Mouse (Mus musculus): ENCODE measurements around the gene Zfyve28. TPM values are rescaled to one million over a fixed set of nuclear protein-coding genes. Genes with fewer than 3 reads are reported as not detected.

Gene Zfyve28
- polyA plus RNA-seq, 1 experiment: 0.57 TPM

DNA sequence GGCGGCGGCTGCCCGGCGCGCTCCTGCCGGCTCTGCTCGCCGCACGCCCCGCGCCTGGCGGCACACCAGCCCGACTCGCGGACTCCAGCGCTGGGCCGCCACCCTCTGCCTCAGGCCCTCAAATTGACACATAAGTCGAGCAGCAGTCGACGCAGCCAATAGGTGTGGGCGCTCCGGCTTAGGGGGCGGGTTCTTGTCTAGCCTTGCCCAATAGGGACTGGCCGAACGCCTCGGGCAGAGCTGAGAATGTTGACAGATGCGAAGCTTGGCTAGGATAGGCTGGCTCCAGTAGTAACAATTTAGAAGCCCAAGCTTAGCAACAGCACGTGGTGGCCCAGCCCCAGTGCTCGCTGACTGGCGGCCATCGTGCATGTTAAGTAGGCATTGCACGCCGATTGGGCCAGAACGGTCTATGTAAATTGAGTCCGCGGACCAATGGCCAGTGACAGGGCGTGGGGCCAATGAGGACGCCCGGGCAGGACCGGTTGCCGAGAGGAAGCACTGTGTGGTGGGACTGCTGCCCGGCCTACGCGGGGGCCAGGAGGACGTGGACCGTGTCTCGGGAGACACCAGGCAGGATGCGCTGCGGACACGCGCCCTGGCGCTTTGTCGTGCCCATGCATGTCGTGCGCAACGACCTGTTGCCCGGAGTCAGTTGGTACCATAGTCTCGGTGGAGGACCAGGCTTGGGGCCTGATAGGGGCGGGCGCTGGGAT lies 100.5 kb downstream of the Zfyve28 start, which contains the start of gene Mxd4:
Gene Mxd4, minus strand, starts transcription at position 120 of the 716 bp plus-strand sequence.
- WGBS: under 1% methylated on average over 60 of the region's 60 CpGs
- DNase-seq (ENCODE audit: low read depth, low spot score): peak; percentile 97

DNA sequence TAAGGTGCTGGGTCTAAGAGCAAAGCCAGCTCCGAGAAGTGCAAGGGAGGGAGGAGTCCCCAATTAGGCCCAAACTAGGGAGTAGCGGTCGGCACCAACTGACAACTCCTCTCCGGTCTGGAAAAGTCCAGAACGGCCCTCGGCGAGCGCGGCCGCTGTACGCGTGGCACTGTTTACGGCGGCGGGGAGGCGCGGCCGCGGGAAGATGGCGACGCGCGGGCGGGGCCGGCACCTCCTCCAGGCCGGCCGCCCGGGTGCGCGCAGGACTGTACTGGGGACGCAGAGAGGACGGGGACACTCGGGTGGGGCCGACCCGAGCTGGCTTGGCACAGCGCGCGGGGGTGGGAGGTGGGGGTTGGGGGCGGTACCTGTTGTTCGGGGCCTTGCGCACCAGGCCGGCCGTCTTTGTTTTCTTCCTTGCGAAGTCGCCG lies 101.3 kb downstream of the Zfyve28 start:
- under 1% methylated on average over 45 of the region's 46 CpGs for WGBS
- DNase-seq (ENCODE audit: low read depth, low spot score): no peak

DNA sequence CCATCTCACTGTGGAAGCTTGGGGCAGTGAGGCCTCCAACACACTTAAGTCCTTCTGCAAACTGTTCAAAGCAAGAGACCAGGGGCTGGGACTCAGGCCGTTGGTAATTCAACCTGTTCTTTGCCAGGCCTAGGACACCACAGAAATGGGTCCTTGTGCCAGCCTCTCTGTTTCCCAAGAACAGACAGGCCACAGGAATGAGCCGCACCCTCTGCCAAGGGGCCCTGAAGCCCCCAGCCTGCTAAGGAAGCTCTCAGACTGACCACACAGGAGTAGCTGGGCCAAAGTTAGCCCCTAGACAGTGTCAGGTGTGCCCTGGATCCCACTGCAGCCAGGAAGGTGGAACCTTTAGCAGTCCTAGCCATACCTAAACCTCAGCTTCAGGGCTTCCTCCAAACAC lies 101.9 kb downstream of the Zfyve28 start:
- WGBS: 32% methylated on average over 2 of the region's 2 CpGs
- DNase-seq (ENCODE audit: low read depth, low spot score): no peak

DNA sequence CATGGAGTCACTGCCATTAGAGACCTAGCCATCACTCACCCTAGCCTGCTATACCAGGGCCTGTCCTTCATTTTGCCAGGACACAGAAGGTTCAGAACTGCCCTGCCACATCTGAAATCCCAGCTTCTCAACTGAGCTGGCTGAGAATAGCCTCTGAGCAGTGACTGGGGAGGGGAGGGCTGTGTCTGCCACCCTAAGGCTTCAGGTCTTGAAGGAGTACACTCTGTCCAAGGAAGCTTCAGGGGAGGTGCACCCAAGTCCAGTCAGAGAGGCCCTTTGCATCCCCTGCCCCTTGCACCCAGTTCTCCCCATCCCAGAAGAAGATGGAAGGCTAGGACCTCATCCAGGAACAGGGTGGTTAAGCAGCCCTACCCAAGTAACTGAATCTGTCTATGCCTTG lies 102.5 kb downstream of the Zfyve28 start:
- no peak for DNase-seq (ENCODE audit: low read depth, low spot score)

DNA sequence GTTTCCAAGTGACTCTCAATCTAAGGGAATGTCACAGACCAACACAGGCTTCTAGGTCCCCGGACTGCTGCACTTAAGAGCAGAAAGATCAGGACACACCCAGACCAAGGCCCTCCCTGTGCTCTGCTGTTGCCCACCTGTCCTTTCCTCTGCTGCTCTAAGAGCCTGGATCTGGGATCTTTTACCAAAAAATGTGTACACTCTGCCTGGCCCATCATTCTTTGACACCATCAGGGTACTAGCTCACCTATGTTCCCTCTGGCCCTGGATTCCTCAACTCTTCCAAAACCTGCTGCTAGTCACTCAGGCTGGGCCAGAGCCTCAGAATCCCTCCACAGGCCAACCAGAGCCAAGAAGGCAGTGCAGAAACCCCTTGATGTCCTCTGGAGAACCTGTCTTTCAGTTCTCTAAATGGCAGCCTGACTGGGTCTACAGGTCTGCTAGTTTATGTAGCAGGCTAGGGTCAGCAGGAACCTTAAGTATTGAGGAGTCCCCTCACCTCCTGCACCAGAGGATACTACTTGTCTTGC lies 103.1 kb downstream of the Zfyve28 start:
- DNase-seq (ENCODE audit: low read depth, low spot score): no peak
- 80% methylated on average over 1 of the region's 1 CpGs for WGBS

DNA sequence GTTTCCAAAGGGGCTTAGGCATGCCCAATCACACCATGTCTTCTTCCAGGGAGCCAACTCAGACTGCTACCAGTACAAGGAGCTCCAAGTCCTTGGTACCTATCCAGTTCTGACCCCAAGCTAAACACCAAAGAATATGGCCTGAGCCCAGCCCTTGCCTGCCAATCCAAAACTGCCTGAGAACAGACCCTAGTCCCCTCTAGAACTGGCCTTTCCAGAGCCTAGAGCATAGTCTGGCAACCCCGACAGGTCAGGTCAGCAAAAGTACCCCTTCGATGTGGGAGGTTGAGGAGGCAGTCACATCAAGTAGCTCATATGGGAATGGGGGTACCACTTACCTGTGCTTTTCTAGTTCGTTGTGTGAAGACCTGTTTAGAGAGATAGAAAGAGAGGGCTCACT lies 104.3 kb downstream of the Zfyve28 start:
- DNase-seq (ENCODE audit: low read depth, low spot score): no peak
- WGBS: 97% methylated on average over 3 of the region's 3 CpGs

DNA sequence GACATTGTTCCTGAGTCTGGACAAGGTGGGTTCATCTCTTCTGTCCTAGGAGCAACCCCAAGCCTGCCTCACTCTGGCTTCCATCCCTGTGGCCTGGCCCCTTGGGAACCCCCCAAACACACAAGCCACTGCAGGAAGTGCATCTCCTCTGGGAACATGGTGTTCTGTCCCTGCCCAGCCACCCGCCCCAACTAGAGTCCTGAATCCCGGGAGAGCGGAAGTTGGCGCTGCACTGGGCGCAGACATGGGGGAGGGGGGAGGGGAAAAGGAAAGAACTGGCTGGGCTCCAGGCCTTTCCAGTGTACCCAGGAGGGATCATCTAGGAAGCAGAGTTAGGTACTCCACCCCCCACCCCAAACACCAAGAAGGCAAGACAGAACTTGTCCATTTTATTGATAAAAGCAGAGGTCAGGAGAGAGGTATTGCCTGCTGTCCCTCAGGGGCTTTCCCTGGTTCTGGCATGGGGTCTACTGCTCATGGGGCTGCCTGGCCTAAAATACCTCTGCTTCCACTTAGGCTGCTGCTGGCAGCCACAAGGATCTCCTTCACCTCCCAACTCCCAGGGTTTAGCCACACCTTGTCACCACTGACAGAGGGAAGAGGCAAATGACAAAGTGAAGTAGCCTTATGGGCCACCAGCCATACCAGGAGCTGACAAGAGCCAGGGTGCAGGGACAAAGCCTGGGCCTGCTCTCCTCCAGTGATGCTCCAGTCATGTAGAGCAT lies 104.9 kb downstream of the Zfyve28 start:
- WGBS: 64% methylated on average over 5 of the region's 5 CpGs
- no peak for DNase-seq (ENCODE audit: low read depth, low spot score)

DNA sequence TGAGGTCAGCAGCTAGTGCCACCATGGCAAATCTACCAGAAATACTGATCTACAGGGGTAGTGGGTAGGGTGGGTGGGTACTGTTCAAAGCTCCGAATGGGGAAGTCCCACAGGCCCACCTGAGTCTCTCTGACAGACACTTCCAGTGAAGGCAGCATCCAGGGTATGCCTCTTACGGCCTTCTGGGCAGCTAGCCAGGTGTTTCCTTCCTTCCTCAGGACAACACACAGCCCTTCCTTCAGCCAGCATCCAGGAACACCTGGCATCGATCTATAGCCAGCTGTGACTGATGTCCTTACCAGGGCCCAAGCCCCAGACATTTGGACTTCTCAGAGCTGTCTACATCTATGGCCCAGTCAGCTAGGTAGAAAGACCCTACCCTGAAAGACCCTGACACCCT lies 105.8 kb downstream of the Zfyve28 start:
- no peak for DNase-seq (ENCODE audit: low read depth, low spot score)
- WGBS: 33% methylated on average over 3 of the region's 3 CpGs

DNA sequence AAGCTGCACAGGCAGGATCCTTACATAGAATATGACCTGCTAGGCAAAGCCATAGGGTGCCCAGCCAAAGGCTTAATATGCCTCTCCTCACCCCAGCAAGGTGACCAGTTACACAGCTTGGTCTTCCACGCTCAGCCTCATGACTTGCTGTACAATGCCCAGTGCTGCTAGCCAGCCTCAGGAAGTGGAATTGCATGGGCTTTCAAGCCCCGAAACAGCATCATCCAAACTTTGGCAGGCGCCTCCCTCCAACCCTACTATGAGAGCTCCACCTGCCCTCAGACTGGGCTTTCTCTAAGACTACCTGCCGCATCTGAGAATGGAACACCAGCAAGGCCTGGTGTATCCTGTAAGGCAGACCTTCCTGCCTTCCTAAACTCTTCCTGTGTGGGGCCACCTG lies 110.4 kb downstream of the Zfyve28 start:
- DNase-seq (ENCODE audit: low read depth, low spot score): no peak
- WGBS: 94% methylated on average over 4 of the region's 4 CpGs

DNA sequence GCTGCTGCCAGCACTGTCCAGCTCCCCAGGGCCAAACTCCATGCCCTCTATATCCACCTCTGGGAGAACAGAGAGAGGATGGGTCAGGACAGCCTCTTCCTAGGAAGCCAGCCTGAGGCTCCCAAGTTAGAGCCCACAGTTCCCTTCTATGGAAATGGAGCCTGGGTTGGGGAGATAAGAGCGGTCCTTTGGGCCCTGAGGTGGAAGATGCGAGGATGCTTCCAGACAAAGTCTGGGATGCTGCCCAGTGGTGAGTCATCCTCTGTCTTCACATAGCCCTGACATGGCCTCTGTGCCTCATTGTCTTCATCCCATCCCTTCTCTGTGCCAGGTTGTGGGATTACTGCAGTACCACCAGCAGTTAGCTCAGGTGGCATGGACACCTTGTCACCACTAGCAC lies 111.2 kb downstream of the Zfyve28 start:
- DNase-seq (ENCODE audit: low read depth, low spot score): no peak
- 85% methylated on average over 2 of the region's 2 CpGs for WGBS

DNA sequence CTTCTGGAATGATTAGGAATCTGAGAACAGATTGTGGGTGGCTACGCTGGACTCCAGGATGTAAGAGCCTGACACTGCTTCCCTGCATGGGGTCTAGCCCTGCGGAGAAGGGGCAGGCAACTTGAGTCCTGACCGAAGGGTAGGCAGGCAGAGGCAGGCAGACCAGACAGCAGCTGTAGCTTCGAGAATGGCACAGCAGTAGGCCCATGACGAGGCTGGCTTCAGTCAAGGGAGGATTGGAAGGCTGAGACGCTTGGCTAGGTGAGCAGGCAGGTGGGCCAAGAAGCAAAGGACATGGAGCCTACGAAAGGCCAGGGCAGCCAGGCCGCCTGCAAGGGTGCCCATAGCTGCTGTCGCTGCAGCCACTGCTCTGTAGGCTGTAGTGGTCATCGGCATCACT lies 111.6 kb downstream of the Zfyve28 start:
- 91% methylated on average over 10 of the region's 10 CpGs for WGBS
- DNase-seq (ENCODE audit: low read depth, low spot score): no peak

DNA sequence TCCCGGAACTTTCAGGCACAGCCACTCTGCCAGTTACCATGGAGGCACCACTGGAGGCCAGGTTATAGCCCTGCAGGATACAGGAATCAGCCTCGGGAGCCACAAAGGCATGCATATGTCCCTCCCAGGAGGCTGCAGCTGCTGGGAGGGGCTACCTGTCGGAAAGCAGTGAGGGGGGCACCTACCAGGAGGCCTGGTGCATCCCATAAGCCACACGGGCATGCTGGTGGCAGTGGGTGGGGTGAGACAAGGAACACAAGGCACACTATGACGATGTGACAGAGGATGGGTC lies 112.9 kb downstream of the Zfyve28 start:
- 53% methylated on average over 5 of the region's 5 CpGs for WGBS
- DNase-seq (ENCODE audit: low read depth, low spot score): no peak

DNA sequence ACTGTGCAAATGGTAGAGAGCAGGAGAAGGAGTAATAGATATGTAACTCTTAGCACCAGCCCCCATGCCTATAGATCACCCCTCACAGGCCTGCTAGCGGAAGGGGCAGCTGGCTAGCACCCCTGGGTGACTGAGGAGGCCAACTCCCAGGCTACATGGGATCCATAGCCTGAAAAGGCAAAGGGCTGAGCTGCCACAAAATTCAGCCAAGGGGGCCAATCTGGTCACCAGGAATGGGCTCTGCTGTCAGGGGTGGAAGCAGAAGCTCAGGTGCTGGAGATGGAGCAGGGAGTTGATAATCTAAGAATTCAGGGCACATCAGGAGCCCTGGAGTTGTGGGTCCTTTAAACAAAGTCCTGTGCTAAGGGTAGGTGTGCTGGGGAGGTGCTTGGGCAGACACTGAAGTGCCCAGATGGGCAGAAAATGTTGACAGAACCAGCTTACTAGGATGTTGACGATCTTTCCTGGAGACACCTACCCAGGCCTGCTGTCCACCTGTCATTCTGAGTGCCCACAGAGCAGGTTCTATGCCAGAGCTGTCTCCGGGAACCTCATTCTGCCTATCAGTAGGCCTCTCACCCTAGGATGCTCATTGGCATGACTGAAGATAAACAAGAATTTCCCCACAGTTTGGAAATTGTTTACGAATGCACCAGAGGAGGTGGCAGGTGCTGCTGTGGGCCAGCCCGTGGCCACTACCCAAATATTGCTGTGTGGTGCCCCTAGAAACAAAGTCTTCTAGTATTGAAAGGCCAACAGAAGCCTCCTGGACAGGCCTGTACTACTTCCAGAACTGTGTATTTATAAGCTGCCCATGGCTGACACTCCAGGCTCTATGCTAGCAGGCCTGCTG lies 113.5 kb downstream of the Zfyve28 start:
- 76% methylated on average over 5 of the region's 5 CpGs for WGBS

DNA sequence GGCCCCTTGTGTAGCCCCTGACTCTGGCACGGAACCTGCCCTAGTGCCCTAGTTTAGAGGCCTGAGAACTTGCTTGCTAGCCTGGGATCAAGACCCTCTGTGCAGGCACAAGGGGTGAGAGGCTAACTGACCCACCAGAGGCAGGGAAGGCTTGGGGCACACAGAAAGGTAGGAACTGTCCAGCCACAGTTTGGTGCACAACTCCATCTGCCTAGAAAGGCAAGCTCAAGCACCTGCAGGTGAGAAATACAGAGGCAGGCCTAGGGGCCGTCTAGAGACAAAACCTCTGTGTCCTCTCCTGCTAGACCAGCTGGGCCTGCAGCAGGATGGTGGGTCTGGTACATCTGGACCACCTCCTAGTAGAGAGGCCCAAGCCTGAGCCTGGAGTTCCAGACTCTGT lies 114.2 kb downstream of the Zfyve28 start:
- DNase-seq (ENCODE audit: low read depth, low spot score): no peak
- 80% methylated on average over 2 of the region's 2 CpGs for WGBS

More for the DNA sequence above, 113.5 kb downstream of the Zfyve28 start:
- no peak for DNase-seq (ENCODE audit: low read depth, low spot score)

DNA sequence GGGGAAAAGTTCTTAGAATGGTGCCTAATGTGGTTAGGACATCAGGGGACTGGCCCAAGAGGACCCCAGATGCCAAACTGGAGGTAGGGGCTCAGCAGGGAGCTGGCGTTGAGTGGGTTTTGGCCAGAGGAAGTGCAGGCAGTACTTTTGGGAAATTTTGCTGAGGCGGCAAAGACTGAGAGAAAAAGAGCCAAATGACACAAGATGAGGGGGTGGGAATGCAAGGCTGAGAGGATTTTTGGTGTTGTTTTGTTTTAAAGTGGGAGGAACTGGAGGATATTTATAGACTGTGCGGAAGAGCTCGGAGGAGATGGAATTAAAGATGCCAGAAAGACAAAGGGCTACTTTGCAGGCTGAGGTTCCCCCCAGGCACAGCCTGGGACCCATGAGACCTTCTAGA lies 117.5 kb downstream of the Zfyve28 start:
- DNase-seq (ENCODE audit: low read depth, low spot score): no peak
- 71% methylated on average over 4 of the region's 4 CpGs for WGBS

DNA sequence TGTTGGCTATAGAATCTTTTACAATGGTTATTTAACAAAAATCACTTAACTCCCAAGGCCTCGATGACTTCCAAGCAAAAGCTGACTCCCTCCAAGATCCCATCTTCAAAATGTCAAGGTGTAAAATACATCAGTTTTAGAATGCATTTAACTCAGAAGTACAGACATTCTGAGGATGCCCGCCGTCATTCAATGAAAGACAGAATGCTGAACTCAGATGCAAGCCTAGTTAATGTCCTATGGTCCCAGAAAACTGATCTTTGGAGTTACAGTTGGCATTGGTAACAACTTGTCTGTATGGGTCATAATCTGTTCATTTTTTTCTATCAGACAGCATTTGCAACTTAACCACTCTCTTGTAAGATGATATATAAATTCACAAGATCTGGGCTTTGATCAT lies 118.3 kb downstream of the Zfyve28 start:
- no peak for DNase-seq (ENCODE audit: low read depth, low spot score)
- 72% methylated on average over 3 of the region's 3 CpGs for WGBS

DNA sequence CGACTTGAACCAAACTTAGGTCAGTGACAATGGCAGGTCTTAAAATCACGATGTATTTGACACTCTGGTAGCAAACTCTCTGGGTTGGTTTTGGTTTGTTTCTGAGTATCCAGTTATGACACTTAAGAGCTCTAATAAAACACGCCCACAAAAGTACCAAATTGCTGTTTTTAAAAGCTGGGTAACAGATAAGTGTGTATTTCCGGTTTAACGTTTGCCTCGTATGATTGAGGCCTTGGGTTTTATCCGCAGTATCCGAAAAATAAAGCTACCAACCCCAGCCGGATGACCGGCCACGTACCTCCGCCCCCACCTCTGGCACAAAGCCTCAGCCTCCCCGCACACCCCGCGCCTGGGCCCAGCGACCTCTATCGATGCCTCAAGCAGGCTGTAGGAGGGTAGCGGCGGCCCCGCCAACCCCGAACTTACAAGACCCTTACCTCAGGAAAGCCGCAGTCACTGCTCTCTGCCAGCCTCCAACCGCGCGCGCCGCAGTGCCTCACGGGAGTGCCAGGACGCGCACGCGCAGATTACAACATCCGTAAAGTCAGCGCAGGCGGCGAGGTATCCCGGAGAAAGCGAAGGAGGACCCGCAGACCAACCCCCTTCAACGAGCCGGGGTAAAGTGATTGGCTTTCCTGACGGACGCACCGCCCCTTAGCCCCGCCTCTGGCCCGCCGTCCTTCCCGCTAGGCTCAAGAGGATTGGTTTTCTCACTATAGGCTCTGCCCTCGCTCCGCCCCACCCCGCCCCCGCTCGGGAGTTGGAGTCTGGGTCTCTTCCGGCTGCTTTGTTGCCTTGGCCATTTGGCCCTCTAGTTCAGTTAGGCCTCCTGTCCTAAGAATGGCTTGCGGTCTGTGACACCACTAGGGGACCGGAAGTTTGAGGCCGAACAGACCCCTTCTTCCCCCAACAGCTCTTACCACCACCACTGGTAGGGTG lies 119.0 kb downstream of the Zfyve28 start, which contains the start of the genes Poln and Haus3:
Gene Poln, minus strand, starts transcription at position 499 of the 942 bp plus-strand sequence.
Gene Haus3, minus strand, starts transcription at position 578 of the 942 bp plus-strand sequence.
- under 1% methylated on average over 57 of the region's 57 CpGs for WGBS

DNA sequence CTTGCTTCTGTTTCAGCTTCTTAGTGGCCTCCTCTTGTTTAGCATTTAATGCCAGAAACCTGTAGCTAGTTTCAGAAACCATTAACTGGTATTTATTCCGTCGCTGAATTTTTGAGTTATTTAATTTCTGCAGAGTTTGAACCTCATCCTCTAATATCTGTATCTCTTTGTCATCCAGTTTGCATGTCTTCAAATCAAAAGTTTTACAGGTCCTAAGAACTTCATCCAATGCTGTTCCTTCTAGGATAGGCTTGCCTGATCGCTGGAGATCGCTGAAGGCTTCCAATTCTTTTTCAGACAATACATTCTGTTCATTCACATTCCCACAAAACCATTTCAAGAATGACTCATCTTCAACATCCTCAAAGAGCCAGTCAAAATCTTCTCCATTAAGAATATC lies 120.4 kb downstream of the Zfyve28 start:
- WGBS: 78% methylated on average over 4 of the region's 4 CpGs
- DNase-seq (ENCODE audit: low read depth, low spot score): no peak

More for the DNA sequence above, 119.0 kb downstream of the Zfyve28 start, which contains the start of the genes Poln and Haus3:
- DNase-seq (ENCODE audit: low read depth, low spot score): peak; percentile 86

DNA sequence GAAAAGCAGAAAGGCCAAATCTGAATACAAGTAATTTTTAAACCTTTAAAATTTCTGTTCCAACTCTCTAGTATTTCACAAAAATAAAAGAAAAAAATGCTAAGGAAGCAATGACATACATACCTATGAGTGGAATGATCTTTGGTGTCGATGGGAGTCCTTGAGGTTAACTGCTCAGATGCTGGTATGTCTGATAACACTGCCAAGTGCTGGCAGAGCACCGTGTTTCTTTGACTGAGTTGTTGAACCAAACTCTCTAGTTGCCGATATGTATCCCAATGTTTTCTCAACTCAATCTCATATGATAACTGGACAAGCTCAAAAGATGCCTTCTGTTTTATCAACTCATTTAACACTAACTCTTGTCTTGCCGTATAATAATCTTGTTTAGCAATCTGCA lies 122.5 kb downstream of the Zfyve28 start:
- WGBS: 66% methylated on average over 4 of the region's 4 CpGs
- DNase-seq (ENCODE audit: low read depth, low spot score): no peak
